Mouse (Mus musculus): ENCODE measurements around the gene Ccdc136.

Gene Ccdc136

GRCm38 (mm10) chr6:29444773-29445172 lies 48.7 kb downstream of the Ccdc136 start:
- peak; percentile 71 for DNase-seq

DNA sequence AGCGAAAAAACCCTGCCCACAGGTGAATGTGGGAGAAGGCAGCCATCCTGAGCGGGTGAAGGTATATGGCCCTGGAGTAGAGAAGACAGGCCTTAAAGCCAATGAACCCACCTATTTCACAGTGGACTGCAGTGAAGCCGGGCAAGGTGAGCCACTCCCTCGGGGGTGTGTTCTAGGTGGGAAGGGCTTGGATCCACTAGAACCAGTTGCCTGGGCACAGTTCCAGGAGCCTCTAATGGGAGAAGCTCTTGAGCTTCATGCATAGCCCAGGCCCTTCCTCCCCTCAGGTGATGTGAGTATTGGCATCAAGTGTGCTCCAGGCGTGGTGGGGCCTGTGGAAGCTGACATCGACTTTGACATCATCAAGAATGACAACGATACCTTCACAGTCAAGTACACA lies 49.2 kb downstream of the Ccdc136 start:
- no peak for DNase-seq

DNA sequence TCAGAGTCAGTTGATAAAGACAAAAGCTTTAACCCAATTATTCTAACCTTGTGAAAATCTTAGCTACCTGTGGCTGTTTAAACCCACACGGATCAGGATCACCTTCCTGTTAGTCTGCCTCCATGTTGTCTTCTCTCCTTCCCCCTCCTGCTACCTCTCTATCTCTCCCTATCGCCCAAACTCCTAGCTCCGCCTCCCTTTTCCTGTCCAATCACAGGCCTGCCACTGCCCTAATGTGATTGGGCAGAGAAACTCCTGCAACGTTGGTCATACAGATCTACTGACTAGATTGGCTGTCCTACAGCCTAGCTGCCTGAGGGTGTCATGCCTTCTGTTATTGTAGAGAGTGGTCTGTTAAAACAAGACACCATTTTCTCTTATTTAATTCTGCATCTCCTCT lies 53.7 kb downstream of the Ccdc136 start:
- DNase-seq: no peak

DNA sequence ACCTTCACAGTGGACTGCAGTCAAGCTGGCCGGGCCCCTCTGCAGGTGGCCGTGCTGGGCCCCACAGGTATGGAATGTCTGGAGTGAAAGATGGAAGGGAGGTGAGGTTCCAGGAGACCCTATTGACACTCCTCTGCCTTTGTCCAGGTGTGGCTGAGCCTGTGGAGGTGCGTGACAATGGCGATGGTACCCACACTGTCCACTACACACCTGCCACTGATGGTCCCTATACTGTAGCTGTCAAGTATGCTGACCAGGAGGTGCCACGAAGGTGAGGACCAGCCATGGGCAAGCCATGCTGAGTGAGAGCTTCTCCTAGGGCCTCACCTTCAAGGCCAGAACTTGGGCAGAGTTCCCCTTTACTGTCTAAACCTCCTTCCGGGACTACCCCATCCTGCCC lies 54.6 kb downstream of the Ccdc136 start:
- no peak for DNase-seq

- DNase-seq: no peak
Observed at GRCm38 (mm10) chr6:29461502-29461901, 65.4 kb downstream of the Ccdc136 start.

GRCm38 (mm10) chr6:29463388-29463787 lies 67.3 kb downstream of the Ccdc136 start:
- no peak for DNase-seq

- peak; percentile 95 for DNase-seq
Observed at GRCm38 (mm10) chr6:29467583-29468354, 71.7 kb downstream of the Ccdc136 start, which contains the start of gene Atp6v1f. Gene Atp6v1f (plus strand): TSS chr6:29467718.

- no peak for DNase-seq
Observed at GRCm38 (mm10) chr6:29468851-29469250, 72.7 kb downstream of the Ccdc136 start.

- no peak for DNase-seq
Observed at GRCm38 (mm10) chr6:29471137-29471536, 75.0 kb downstream of the Ccdc136 start, which contains the start of gene Atp6v1fnb. Gene Atp6v1fnb (plus strand): TSS chr6:29471437.

DNA sequence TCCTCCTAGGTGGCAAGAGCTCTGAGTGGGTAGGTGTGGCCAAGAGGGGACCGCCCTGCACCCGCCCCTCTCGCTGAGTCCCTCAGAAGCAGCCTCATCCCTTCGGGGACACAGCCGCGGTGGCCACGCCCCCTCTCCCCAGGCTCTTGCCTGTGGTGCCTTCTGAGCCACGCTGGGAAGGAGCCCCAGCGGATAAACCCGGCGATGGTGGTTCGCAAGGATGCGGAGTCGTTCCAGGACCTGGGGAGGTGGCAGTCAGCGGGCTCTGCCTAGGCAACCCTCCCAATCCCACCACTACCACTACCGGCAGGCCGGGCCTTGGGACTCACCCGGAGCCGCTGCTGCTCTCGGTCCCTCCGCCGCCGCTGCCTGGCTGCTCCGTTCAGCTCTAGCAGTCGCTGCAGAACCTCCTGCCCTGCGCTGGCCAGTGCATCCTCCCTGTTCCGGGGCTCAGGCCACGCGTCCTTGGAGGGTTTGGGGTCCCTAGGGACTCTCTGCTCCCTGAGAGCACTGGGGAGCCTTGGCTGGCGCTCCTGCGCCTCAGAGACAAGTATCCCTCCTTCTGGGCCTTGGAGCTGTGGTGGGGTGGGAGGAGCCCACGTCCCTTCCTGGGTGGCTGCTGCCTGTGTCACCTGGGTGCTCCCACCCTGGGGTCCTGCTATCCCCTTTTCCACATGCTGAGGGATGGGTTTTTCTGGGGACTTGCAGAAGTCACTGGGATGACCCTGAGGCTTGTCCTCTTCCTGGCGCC lies 78.0 kb downstream of the Ccdc136 start:
- DNase-seq: peak; percentile 89

- no peak for DNase-seq
Observed at GRCm38 (mm10) chr6:29474736-29475135, 78.6 kb downstream of the Ccdc136 start.

All from thymus, postnatal 4 days (tissue).